Mouse (Mus musculus) lung, adult 2 months (tissue): ENCODE measurements around the gene Stk17b.

ENCODE experiments used
- CTCF ChIP-seq: fragments of 200-500 bp; IDR thresholded peaks from 2 replicates; pipeline ENCODE4 v1.5.1; 2011; ENCODE audit warnings: mild to moderate bottlenecking, low read length, control low read depth; ENCODE audit not compliant: insufficient read depth
- POLR2A ChIP-seq: fragments of 200-500 bp; IDR thresholded peaks from 2 replicates; pipeline ENCODE4 v1.6.1; 2011; ENCODE audit warnings: low read depth, mild to moderate bottlenecking, control low read depth, low read length, borderline replicate concordance; ENCODE audit errors: extremely low read depth

- TF ChIP-seq CTCF, result no peak
- no peak for TF ChIP-seq POLR2A
Observed at GRCm38 (mm10) chr1:53818072-53818862, 33.2 kb upstream of the Stk17b start.
